In the genomic region with DNA sequence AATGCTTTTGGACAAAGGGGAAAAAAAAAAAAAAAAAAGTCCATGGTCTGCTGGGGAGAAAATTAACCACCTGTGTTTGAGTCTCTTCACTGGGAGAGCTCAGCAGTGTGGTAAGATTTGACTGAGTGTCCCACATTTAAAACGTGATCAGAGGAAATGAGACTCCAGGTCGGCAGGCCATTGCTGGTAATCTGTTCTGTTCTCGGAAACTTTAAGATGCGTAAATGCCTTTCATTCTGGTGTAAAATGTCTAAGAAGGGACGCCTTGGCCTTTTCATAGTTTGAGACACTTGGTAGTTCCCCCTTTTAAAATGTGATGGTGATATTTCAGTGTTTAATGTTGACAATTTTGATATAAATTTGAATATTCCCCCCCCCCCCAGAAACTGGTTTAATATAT, we compare ENCODE assay signal across 12 mouse cellular contexts. TPM values are rescaled to one million over a fixed set of nuclear protein-coding genes. Genes with fewer than 3 reads are reported as not detected.
DNase-seq lines count a peak whose midpoint lies in the region; ATAC-seq and TF ChIP-seq lines count a peak whose summit lies in the region.
"Had no signal": no experiment of that assay in that cellular context is flagged by ENCODE, and none has a peak within 500 bp of the region (broad histone marks: within the 10 kb centered on the region; RNA-seq: fewer than 3 reads in every experiment).

No protein-coding gene starts in this region.

- no peak for ATAC-seq in forebrain, embryonic 16.5 days
- no peak for ATAC-seq in kidney, postnatal 0 days (replicated peaks; ENCODE audit: low FRiP score, low read depth)
- no peak for ATAC-seq in kidney, embryonic 14.5 days (ENCODE audit: low FRiP score, low TSS enrichment)
- ATAC-seq in inflammation-experienced regulatory T-cells, adult 6 months, result peak; percentile 30

- H3K27ac ChIP-seq in forebrain, embryonic 10.5 days, result peak overlapping the region; percentile 84
- H3K27ac ChIP-seq in forebrain, embryonic 16.5 days (ENCODE audit: low read length), result no peak overlapping the region
- peak overlapping the region; percentile 63; the same call in 1 of the 2 replicates for H3K27ac ChIP-seq in kidney, postnatal 0 days
- no peak overlapping the region for H3K27ac ChIP-seq in kidney, embryonic 14.5 days (ENCODE audit: low read depth, low read length)
- no peak overlapping the region; the same call in 1 of the 2 replicates for H3K27ac ChIP-seq in ES-E14 (ENCODE audit: insufficient read depth, low read depth, low read length, poor library complexity, severe bottlenecking)

- H3K4me1 ChIP-seq in forebrain, embryonic 10.5 days, result peaks cover 49% of the 10 kb centered on the region
- H3K4me1 ChIP-seq in forebrain, embryonic 16.5 days (replicated peaks; ENCODE audit: control insufficient read depth, insufficient read depth, low read length), result peaks cover 14% of the 10 kb centered on the region
- H3K4me1 ChIP-seq in kidney, postnatal 0 days (replicated peaks; ENCODE audit: insufficient read depth, low read length), result peaks cover 16% of the 10 kb centered on the region
- H3K4me1 ChIP-seq in kidney, embryonic 14.5 days (ENCODE audit: control insufficient read depth, insufficient read depth, low read length), result peaks cover 26% of the 10 kb centered on the region
- H3K4me1 ChIP-seq in ES-E14 (ENCODE audit: control insufficient read depth in 2 of 2, insufficient read depth in 2 of 2, low read length in 2 of 2, poor library complexity in 1 of 2), result peaks cover 10 to 20% of the 10 kb centered on the region in 2 experiments

- H3K36me3 ChIP-seq in forebrain, embryonic 10.5 days (replicated peaks), result no peaks in the 10 kb centered on the region
- no peaks in the 10 kb centered on the region for H3K36me3 ChIP-seq in forebrain, embryonic 16.5 days (ENCODE audit: control insufficient read depth, insufficient read depth)
- H3K36me3 ChIP-seq in kidney, postnatal 0 days (ENCODE audit: insufficient read depth, low read length), result no peaks in the 10 kb centered on the region
- no peaks in the 10 kb centered on the region for H3K36me3 ChIP-seq in kidney, embryonic 14.5 days (ENCODE audit: control insufficient read depth, insufficient read depth, low read length)
- no peaks in the 10 kb centered on the region for H3K36me3 ChIP-seq in ES-E14 (ENCODE audit: control insufficient read depth, insufficient read depth, low read length, poor library complexity, severe bottlenecking)
- H3K36me3 ChIP-seq: lung, embryonic 15.5 days had no signal

- H3K4me2 ChIP-seq in forebrain, embryonic 16.5 days (ENCODE audit: low read length), result no peak overlapping the region
- 0 out of 2 replicates have a peak overlapping the region, but pooled peaks have one; percentile 3 for H3K4me2 ChIP-seq in kidney, postnatal 0 days (ENCODE audit: low read length)
- H3K4me2 ChIP-seq in kidney, embryonic 14.5 days (replicated peaks; ENCODE audit: low read depth, low read length), result no peak overlapping the region

- WGBS in forebrain, embryonic 10.5 days, result 7% methylated on average over 5 of the region's 5 CpGs
- WGBS in forebrain, embryonic 16.5 days, result 8% methylated on average over 5 of the region's 5 CpGs
- 15% methylated on average over 5 of the region's 5 CpGs for WGBS in kidney, postnatal 0 days
- 14% methylated on average over 5 of the region's 5 CpGs for WGBS in kidney, embryonic 14.5 days

- no peaks in the 10 kb centered on the region for H3K27me3 ChIP-seq in forebrain, embryonic 10.5 days (ENCODE audit: poor library complexity, severe bottlenecking)
- H3K27me3 ChIP-seq in forebrain, embryonic 16.5 days (replicated peaks; ENCODE audit: control insufficient read depth, insufficient read depth, low read length), result no peaks in the 10 kb centered on the region
- no peaks in the 10 kb centered on the region for H3K27me3 ChIP-seq in kidney, postnatal 0 days (ENCODE audit: insufficient read depth, low read length)
- H3K27me3 ChIP-seq in kidney, embryonic 14.5 days (ENCODE audit: control insufficient read depth, insufficient read depth, low read length), result no peaks in the 10 kb centered on the region
- H3K27me3 ChIP-seq: lung, embryonic 15.5 days had no signal

- H3K9ac ChIP-seq in forebrain, embryonic 16.5 days (replicated peaks; ENCODE audit: low read depth, low read length), result no peak overlapping the region
- no peak overlapping the region for H3K9ac ChIP-seq in kidney, postnatal 0 days (ENCODE audit: low read depth, low read length)
- no peak overlapping the region for H3K9ac ChIP-seq in kidney, embryonic 14.5 days (ENCODE audit: low read depth, low read length)
- peak overlapping the region; percentile 4; the same call in 1 of the 2 replicates for H3K9ac ChIP-seq in ES-E14 (ENCODE audit: insufficient read depth, low read depth, low read length, poor library complexity, severe bottlenecking)
- H3K9ac ChIP-seq: lung, embryonic 15.5 days had no signal

- DNase-seq in forebrain, embryonic 10.5 days (ENCODE audit: extremely low spot score, low spot score), result no peak
- no peak for DNase-seq in kidney, postnatal 0 days (ENCODE audit: low spot score)
- no peak for DNase-seq in ES-E14 (ENCODE audit: low read depth, low spot score)
- no peak for DNase-seq in urinary bladder, postnatal 36 days (ENCODE audit: low spot score in 2 of 2)
- no peak for DNase-seq in thymus, postnatal 25 days
- DNase-seq: adrenal gland, adult 2 months; cerebellum, adult 8-10 months had no signal

- TF ChIP-seq CTCF in kidney, postnatal 0 days (IDR thresholded peaks at IDR 0.05; ENCODE audit: low read depth), result no peak

- in situ Hi-C loops in ES-E14 (cut with MboI; ENCODE audit: low sequenced_read_pairs in 2 of 2, unreplicated experiment in 2 of 2), result loop anchor here in 1 of 2 experiments (25.0 kb wide), 1 partner anchor 88 kb away; no protein-coding TSS in a partner anchor

- peak overlapping the region; percentile 32 for H3K4me3 ChIP-seq in forebrain, embryonic 10.5 days
- no peak overlapping the region for H3K4me3 ChIP-seq in forebrain, embryonic 16.5 days (replicated peaks; ENCODE audit: low read length)
- no peak overlapping the region for H3K4me3 ChIP-seq in kidney, postnatal 0 days (replicated peaks; ENCODE audit: low read depth, low read length)
- H3K4me3 ChIP-seq in kidney, embryonic 14.5 days (ENCODE audit: low read length), result no peak overlapping the region
- H3K4me3 ChIP-seq in ES-E14 (ENCODE audit: insufficient read depth in 1 of 2, low read depth in 1 of 2, low read length in 2 of 2, poor library complexity in 1 of 2, severe bottlenecking in 1 of 2), result no peak overlapping the region
- H3K4me3 ChIP-seq: lung, embryonic 15.5 days; myocyte had no signal

- H3K9me3 ChIP-seq in forebrain, embryonic 10.5 days, result no peaks in the 10 kb centered on the region
- H3K9me3 ChIP-seq in forebrain, embryonic 16.5 days (ENCODE audit: control insufficient read depth, low read length), result no peaks in the 10 kb centered on the region
- no peaks in the 10 kb centered on the region for H3K9me3 ChIP-seq in kidney, postnatal 0 days (replicated peaks; ENCODE audit: low read length)
- H3K9me3 ChIP-seq in kidney, embryonic 14.5 days (ENCODE audit: control insufficient read depth, low read length), result no peaks in the 10 kb centered on the region
- no peaks in the 10 kb centered on the region for H3K9me3 ChIP-seq in ES-E14 (ENCODE audit: control insufficient read depth, insufficient read depth, low read depth, low read length)
- H3K9me3 ChIP-seq: lung, embryonic 15.5 days had no signal

TF ChIP-seq in ES-E14, 5 proteins besides CTCF, POLR2A, EP300 and RAD21:
- TF ChIP-seq ZC3H11A (IDR thresholded peaks at IDR 0.05; ENCODE audit: borderline replicate concordance, low read depth, low read length), result no peak
- no peak for TF ChIP-seq CHD2 (IDR thresholded peaks at IDR 0.05; ENCODE audit: low read depth, low read length)

RNA-seq across cellular contexts. Expression of a gene that starts 7.8 kb away (rescaled TPM):
- 14.3 and 15.7 TPM in 2 replicates for polyA plus RNA-seq in forebrain, embryonic 10.5 days (2016; fragmentation: Nextera tagmentation; extraction: Ambion mirVana)
- polyA plus RNA-seq in forebrain, embryonic 16.5 days (2015; fragmentation: Nextera tagmentation; extraction: Ambion mirVana), result 10.6 and 11.3 TPM in 2 replicates
- polyA plus RNA-seq in kidney, postnatal 0 days (2015; fragmentation: Nextera tagmentation; extraction: Ambion mirVana), result 14.6 and 15.9 TPM in 2 replicates
- 18.1 and 23.2 TPM in 2 replicates for polyA plus RNA-seq in kidney, embryonic 14.5 days (2014; fragmentation: Nextera tagmentation; extraction: Ambion mirVana)
- total RNA-seq in ES-E14 (2012; rRNA removed), result 73.6 and 83.4 TPM in 2 replicates
- polyA plus RNA-seq in inflammation-experienced regulatory T-cells, adult 6 months (2017; shearing (Covaris generic)), result 10 to 100 TPM; 36.0 to 74.1 (median 67.4) TPM

Comparison
In these comparisons a context has a peak if more than half of its experiments do, and no peak if none do; other contexts are left out.
1. H3K27ac ChIP-seq: peak in forebrain, embryonic 10.5 days (single experiment) and kidney, postnatal 0 days (single experiment); none in forebrain, embryonic 16.5 days (single experiment), kidney, embryonic 14.5 days (single experiment) and ES-E14 (single experiment).